Mouse (Mus musculus) myocyte (in vitro differentiated cells): Measurements from ENCODE around the gene Gm49027.

ENCODE experiments used
- CEBPB ChIP-seq: IDR thresholded peaks from 2 replicates; pipeline ENCODE4 v1.6.1; 2011; ENCODE audit warnings: mild to moderate bottlenecking, moderate library complexity; ENCODE audit not compliant: poor library complexity, insufficient read depth, severe bottlenecking
- E2F4 ChIP-seq: IDR thresholded peaks from one replicate; pipeline ENCODE4 v1.6.1; 2011; ENCODE audit warnings: mild to moderate bottlenecking, control low read depth, moderate library complexity; ENCODE audit not compliant: insufficient read depth
- MYOD1 ChIP-seq, 3 experiments: IDR thresholded peaks; one replicate each; pipeline ENCODE4 v1.6.1; 2011; ENCODE audit warnings: control low read depth in 2 of 3, low read depth in 2 of 3, mild to moderate bottlenecking in 2 of 3, moderate library complexity in 1 of 3; ENCODE audit not compliant: insufficient read length in 2 of 3, control insufficient read depth in 1 of 3
- MYOG ChIP-seq, 3 experiments: IDR thresholded peaks; one replicate each; pipeline ENCODE4 v1.6.1; 2011; ENCODE audit warnings: control low read depth in 2 of 3, low read depth in 2 of 3, mild to moderate bottlenecking in 2 of 3; ENCODE audit not compliant: insufficient read length in 2 of 3, control insufficient read depth in 1 of 3, insufficient read depth in 1 of 3
- POLR2A ChIP-seq: IDR thresholded peaks from one replicate; pipeline ENCODE4 v1.6.1; 2011; ENCODE audit warnings: low read depth, mild to moderate bottlenecking, control low read depth, moderate library complexity; ENCODE audit not compliant: insufficient read length
- USF1 ChIP-seq: IDR thresholded peaks from one replicate; pipeline ENCODE4 v1.6.1; 2011; ENCODE audit warnings: low read depth, mild to moderate bottlenecking, control low read depth, moderate library complexity

- TF ChIP-seq POLR2A (no peak), USF1 (no peak), MYOG (IDR thresholded peaks at IDR 0.05; ENCODE audit: control insufficient read depth in 1 of 3, insufficient read depth in 1 of 3, insufficient read length in 2 of 3, low read depth in 2 of 3) (no peak), CEBPB (no peak), E2F4 (no peak), MYOD1 (IDR thresholded peaks at IDR 0.05; ENCODE audit: control insufficient read depth in 1 of 3, insufficient read length in 2 of 3, low read depth in 2 of 3) (no peak)
Observed at GRCm38 (mm10) chr5:123525281-123525680, at the start of gene Gm49027.
